Mouse (Mus musculus) right cerebral cortex, adult 2 months (tissue): ENCODE measurements at regions not wholly inside any gene's neighbourhood (a gene's known extent, or its start where the extent isn't known, plus 50 kb on each side); places are given as distances from the start of the nearest gene placed in this dataset.
"Not testable (repeated sequence)": the region's sequence is repeated elsewhere in the genome, so short reads cannot be mapped to it uniquely, and the experiment has no call there.

ENCODE experiments used
- DNase-seq, 2 experiments: peaks; one replicate each; pipeline ENCODE4 v3.0.0; 2021 to 2022; ENCODE audit warnings: low spot score in 2 of 2

DNA sequence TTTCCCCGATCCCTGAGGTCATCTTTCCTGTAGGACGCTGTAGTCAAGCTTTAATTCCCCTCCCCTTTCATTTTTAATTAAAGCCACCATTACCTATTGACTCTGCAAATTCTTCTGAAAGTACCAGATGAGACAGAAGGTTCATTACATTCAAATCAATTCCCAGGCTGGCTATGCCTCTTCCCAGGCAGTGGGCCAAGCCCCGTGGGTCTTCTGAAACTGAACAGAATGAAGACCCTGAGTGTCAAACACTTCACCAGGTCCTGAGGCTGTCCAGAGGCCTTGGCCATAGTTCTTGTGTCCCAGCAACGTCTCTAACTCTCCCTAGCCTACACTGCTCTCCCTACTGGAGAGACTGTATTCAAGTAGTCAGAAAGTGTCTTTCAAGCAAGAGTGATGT is 607.4 kb downstream of the Pdcd6ip start:
- no peak for DNase-seq

DNA sequence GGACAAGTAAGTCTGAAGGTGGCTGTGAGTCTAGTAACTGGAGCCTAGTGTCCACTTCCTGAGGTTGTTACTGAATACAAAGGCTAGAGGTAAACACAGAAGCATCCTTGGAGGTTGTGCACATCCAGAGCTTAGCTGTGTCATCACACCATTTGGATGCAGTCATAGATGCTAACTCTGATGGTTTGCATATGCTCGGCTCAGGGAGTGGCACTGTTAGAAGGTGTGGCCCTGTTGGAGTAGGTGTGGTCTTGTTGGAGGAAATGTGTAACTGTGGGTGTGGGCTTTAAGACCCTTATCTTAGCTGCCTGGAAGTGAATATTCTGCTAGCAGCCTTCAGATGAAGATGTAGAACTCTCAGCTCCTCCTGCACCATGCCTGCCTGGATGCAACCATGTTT is 612.6 kb downstream of the Pdcd6ip start:
- not testable (repeated sequence) for DNase-seq

DNA sequence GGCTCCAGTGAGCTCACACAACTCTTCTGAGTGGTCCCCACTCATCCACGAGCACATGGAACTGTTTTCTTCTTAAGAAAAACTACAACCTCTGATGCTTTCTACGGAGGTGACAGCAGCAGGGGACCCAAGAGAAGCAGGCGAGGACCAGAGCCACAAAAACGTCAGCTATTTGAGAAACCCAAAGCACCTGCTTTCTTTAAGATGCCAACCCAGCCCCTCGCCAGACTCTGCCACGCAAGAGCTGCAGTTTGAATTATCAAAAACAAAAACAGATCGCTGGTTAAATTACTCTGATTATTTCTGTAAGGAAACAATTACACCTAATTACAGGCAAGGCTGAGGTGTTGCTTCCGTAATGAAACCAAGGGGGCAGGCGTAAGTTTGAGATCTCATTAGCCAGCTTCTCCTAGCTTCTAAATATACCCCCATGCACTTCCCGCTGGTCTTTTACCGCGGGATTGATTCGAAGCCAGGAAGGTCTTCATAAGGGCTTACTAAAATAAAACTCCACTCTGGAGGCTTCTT is 614.1 kb downstream of the Pdcd6ip start:
- DNase-seq, result peak; percentile 26 to 41

DNA sequence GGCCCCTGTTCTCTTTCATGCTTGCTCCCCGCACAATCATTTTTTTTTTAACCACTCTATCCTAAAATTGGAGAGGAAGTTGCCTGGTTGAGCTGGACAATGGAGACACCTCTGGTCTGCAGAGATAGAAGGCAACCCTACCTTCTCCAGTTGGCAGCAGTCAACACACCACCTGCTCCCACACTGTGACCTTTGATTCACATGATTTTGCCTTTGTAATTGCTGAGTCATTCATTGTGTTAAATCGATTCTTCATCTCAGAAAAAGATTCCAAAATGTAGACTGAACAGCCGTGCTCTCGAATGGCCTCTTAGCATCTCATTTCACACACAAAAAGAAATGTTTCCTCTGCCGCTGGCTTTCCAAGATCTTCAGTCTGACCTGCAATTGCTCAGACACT is 616.2 kb downstream of the Pdcd6ip start:
- no peak for DNase-seq

DNA sequence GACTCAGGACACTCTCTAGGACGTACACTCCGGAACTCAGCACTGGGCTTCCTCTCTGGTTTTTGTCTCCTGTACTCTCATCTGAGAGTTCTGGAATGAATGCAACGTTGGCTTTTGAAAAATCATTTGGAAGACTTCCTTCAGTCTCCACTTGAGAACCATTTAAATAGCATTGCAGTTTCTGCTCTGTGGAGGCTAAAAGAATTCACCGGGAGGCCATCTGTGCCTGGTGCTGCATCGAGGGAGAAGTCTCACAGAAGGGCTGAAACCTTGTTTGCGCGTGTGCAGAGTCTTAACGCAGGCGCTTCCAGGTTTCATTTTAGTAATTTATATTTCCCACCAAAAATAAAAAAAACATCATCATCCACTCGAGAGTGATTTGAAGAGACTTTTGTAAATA is 620.3 kb downstream of the Pdcd6ip start:
- peak; percentile 54 to 56 for DNase-seq

DNA sequence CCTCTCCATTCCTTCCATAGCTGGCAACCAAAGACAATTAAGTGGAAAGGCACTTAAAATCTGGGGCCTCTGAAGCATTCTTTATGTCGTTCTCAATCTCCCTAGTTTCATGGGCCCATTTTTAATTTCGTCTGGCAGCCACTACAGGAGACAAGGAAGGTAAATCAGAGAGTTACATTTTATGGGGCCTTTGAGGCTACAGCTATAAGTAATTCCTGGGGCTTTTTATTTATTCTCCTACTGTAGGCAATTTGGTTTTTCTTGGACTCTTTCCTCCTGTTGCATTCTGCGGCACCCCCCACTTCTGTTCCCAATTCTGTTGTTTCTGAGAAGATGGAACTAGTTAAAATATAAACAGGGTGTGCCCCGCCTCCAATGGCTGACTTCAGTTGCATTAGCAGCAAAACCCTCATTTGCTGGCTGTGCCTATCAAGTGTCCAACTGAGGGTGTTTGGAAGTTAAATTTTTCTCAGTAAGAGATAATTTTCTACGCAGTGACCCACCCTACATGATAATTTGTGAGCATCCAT is 622.7 kb downstream of the Pdcd6ip start:
- no peak for DNase-seq

DNA sequence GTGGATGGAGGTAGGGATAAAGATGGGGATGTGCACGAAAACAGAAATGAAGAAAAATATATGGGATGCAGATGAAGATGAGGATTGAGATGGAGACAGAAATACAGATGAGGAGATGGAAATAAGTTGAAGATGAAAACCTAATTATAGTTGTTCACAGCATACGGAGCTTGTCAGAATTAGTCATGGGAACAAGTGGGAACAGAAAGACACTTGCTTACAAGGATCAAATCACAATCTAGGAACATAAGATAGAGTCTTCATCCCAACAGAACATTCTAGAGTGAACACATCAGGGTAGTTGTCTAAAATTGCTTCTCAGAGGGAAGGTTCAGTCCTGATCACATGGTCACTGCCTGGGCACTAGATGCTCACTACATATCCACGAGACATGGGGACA is 633.2 kb downstream of the Pdcd6ip start:
- DNase-seq, result no peak

DNA sequence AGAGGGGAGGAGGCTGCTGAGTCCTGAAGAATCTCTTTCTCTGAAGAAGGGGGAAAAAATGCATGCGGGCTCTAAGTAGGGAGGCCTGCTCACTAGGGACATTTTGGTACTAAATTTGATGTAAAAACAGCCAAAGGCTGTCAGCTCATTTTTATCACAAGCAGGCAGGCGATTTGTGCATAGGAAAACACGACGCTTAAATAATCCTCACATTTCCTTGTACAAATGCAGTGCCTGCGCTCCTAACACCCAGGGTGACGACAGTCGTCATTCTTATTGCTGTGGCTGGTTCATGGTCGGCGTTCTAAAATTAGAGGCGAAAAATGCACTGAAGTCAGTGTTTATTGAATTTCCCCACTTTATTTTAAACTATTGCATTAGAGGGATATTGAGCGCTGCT is 650.6 kb downstream of the Pdcd6ip start:
- DNase-seq, result no peak

DNA sequence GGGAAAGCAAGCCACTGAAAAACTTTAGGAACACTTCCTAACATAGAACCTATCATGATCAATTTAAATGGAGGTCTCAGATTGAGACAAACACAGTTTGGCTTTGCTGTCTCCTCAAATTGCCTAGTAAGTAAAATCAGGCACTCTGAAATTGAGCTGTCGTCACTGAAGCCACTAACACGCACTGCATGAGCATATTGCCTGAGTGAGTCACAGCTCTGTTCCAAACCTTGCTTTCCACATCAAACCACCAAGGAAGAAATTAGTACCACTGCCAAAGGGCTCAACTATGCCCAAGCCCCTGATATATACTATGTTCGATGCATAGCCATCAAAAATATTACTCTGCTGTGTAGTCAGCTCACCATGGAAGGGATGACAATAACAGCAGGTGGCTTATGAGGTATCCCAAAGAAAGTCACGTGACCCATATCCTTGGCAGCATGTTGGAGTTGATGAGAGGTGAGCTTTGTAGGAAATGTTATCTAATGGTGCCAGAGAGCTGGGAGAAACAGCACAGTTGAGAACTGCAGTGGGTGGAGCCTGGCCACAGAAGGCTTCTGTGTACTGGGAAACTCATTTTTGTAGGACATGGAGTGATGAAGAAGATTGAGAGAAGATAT is 663.4 kb downstream of the Pdcd6ip start:
- peak; percentile 32 to 55 for DNase-seq

DNA sequence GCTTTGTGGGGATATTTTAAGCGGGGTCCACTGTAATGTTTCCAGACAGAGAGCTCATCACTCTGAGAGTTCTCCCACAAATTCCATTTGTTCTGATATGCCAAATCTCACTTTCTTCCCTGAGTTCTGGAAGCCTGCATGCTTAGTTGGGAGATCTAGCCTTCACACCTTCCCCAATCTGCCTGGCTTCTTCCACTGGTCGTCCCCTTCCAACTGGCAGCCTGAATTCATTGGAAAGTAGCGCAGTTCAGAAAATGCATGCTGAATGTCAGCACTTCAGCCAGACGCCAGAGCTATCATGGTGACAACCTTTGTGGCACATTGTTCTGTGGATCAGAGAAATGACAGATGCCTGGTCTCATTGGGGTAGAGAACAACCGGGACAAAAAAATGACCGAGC is 667.2 kb downstream of the Pdcd6ip start:
- DNase-seq, result no peak

DNA sequence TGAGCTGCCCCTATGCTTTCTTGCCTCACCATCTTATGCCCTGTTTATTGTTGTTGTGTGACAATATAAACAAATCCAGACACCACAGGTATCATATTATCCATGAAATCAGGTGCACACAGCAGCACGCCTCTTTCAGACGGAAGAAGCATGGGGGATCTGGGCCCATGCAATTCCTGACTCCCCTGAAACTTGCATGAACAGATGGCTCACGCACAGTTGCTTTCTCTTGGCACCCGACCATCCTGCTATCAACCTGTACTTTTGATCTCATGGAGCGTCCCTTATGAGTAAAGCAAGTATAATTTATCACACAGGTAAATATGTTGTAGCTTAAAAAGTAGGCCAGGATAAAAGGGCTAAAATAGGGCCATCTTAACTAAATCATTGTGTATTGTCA is 674.1 kb downstream of the Pdcd6ip start:
- no peak for DNase-seq

DNA sequence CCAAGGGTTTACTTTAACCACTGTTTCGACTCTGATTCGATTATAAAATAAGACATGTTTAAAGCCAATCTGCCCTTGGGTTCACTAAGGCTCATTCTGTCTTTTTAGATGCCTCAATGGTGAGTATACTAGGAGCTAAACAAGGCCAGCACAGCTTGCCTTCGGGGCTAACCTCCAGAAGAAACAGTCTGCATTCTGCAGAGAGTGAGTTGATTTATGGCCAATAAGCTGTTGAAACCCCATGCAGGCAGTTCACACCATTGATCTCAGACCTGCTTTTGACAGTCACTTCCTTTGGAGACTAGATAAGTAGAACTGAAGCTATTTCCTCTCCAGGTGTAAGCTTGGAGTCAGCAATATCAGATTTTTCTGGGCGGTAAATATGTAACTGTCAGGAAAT is 679.0 kb downstream of the Pdcd6ip start:
- no peak for DNase-seq

DNA sequence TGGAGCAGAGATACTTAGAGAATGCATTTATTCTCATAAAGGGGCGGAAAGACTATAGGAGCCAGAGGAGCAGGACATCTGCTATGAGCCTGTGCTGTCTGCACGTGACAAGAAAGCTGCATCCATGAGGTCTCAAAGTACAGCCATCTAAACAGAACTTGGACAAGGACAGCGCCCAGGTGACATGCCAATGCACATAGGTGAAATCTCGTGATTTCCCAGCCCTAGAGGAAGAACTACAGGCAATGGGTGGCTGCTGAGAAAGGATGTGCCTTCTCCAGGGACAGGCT is 681.2 kb downstream of the Pdcd6ip start:
- no peak for DNase-seq

DNA sequence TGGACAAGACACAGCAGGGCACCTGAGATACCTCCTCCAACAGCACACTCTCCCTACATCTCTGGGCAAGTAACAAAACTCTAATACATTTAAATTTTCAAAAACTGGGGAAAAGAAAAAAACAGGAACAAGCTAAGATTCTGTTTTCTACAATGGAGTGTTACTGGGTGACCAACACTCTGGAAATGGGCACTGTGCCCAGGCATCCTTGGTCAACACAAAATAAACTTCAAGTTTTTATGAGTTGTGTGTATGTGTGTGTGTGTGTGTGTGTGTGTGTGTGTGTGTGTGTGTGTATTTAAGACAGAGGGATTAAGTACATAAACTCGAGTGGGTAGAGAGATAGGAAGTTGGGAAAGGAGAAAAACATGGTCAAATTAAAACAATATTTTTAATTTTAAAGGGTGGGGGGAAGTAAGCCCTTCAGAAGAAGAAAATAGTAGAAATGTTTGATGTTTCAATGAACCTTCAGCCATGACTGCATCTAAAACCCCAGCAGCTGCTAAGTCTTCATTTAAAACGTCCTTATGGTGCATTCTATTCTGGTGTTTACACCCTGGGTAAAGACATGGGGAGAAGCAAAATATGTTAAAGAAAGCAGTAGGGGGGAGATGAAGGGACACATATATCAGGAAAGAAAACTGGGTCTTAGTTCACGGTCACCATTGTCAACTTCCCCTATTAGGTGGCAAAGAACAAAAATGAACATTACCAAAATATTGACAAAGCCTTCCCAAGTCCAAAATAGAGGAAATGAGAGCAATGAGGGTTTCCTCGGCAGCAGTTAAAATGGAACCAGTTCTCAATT is 681.8 kb downstream of the Pdcd6ip start:
- no peak for DNase-seq

DNA sequence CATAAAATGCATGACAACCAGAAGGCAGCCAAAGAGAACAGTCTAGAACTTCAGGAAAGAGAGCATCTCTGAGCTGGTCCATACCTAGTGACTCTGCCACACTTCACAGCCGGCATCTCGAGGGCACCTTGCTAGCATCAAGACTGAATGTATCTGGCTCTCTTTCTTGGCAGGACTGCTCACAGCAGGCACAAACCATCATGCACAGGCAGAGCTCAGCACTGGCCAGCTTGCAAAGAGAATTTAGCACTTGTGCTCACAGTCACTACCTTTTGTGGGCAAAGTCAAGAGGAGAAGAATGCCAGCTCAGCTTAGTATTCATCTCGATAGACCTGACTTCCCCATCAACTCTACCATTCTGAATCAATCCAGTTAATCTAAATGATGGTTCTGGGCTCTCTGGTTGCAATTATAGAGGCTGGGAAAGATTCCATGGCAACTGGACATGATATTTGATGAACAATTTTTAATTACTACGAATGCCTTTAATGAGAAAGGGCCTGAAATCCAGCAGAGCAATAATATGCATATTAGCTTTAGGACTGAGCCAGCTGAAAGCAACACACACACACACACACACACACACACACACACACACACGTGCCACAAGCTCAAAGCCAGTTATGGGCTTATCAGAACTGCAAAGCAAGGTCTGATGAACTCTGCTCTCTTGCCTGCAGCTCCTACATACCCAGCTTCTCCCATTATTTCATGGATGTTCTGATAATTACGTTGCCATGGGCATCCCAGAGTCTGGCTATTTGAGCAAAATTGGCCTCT is 686.0 kb downstream of the Pdcd6ip start:
- DNase-seq, result no peak

DNA sequence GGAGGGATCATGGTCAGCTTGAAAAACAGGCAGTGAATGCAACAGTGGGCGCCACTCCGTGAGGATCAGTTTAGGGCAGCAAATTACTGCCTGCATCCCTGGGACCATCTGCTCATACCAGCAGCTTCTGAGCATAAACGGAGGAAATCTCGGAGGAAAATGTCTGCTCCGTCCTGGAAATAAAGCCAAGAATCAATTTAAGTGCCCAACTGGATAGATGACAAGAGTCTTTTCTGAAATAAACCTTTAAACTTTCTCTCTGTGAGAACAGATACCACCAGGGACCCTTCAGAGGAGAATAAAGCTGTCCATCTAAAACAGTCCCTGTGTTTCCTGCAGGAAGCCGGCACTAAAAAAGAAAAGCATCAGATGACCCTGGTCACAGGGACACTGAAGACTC is 688.5 kb downstream of the Pdcd6ip start:
- peak in 1 of 2 experiments; percentile 16 for DNase-seq

DNA sequence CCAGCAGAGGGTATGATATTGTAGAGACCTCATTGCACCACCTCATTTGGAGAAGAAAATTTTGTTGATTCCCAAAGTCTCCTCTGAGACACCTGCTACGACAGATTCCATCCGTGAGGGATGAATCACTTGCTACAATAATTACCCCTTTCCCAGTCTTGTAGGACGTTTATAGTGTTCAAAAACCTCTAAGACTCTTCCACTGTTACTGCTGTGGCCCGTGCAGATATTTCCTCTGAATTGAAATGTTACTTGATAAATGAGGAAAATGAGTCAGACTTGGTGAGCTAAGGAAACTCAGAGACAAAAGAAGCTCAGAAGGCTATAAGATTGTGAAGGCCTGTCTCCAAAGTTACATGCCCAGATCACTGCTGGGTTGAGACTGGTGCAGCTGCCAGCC is 700.0 kb downstream of the Pdcd6ip start:
- no peak for DNase-seq

DNA sequence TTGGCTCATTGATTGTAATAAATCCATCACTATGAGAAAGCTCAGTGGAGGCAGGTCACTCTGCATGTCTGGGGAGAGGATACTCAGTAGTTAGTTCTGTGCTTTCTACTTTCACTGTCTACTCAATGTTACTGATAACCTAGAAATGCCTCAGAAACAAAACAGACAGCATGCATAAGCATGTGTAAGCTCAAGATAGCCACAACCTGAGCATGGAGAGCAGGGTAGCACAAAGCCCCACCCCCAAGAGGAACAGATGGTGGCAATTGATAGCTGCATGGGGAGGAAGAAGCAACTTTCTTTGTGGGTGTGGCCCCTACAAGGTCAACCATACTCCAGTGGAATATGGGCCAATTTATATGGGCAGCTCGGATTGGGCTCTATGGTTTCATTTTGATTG is 711.9 kb downstream of the Pdcd6ip start:
- no peak for DNase-seq

DNA sequence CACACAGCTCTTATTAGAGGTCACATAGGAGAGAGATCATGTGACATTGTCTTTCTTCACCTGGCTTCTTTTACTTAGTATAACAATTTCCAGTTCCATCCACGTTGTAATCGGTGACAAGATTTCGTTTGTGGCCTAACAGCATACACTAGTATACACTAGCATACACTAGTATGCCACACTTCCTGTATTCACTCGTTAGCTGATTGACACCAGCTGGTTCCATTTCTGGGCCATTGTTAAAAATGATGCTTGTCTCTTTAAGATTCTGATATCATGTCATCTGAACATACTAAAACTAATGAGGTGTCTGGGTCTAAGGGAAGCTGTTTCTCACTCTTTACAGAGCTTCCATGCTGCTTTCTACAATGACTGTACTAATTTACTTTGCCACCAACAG is 713.3 kb downstream of the Pdcd6ip start:
- no peak for DNase-seq

DNA sequence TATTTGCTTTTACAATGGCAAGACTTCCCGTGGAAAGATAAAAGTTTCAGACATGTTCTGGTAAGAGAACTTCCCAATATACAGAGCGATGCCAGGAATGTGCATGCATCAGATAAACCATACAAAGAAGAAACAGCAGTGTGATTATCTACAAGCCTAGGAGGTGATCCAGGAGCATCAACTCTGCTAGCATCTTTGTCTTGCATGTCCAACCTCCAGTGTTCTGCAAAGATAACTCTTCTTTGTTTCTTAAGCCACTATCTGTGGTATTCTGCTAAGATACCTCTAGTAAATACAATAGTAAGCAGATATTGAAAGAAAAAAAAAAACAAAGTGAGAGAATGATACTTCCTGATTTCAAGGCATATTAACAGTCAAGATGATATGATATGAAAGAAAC is 714.4 kb downstream of the Pdcd6ip start:
- no peak for DNase-seq

DNA sequence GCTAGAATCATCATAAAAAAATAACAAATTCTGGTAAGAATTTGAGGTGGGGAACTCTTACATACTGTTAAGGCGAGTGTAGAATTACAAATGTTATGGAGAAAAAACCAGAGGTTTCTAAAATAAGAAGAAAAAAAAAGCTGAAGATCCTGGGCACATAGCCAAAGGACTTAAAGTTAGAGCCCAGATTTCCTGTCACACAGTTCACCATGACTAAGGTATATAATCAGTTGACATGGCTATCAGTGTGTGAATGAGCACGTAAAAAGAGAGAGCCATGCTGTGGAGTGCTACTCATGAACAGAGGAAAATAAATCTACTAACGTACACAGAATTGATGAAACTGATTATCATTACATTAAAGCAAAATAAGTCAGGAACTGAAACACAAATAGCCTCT is 715.1 kb downstream of the Pdcd6ip start:
- DNase-seq, result no peak

DNA sequence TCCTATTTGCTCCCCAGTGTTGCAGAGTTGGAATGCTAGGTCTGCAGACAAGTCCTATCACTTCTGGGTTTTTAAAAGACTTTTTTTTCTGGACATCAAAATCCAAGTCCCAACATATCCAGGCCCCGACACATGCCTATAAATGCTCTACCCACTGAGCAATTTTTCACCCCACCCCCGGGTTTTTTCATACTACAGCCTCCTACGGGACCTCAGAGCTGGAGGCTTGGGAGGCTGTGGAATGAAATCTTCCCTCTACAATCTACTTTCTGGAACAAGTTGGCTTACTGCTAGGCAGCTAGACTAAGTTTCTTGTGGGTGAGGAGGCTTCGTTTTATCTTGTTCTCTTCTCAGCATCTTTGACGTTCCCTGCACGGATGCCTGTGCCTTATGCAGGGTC is 724.7 kb downstream of the Pdcd6ip start:
- DNase-seq, result no peak

DNA sequence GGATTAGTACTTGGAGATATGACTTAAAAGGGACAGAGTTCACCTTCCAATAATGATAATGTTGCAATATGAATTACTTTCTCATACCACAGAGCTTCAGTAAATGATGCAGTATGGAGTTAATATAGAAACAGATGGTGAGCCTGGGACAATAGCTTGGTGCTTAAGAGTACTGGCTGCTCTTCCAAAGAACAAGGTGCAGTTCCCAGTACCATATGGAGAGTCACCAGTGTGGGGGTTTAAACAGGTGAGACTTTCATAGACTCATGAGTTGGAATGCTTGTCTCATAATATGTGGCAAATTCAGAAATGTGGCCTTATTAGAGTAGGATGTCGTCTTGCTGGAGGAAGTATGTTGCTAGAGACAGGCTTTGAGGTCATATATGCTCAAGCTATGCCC is 715.8 kb upstream of the Arpp21 start:
- no peak for DNase-seq
